Mouse (Mus musculus) naive thymus-derived CD4-positive, alpha-beta T cell, adult 2 months (primary cell): ENCODE measurements at regions not wholly inside any gene's neighbourhood (a gene's known extent, or its start where the extent isn't known, plus 50 kb on each side); places are given as distances from the start of the nearest gene placed in this dataset.

Experiments
- DNase-seq: peaks from one replicate; pipeline ENCODE4 v3.0.0-alpha.2; 2011; ENCODE audit warnings: low read depth

DNA sequence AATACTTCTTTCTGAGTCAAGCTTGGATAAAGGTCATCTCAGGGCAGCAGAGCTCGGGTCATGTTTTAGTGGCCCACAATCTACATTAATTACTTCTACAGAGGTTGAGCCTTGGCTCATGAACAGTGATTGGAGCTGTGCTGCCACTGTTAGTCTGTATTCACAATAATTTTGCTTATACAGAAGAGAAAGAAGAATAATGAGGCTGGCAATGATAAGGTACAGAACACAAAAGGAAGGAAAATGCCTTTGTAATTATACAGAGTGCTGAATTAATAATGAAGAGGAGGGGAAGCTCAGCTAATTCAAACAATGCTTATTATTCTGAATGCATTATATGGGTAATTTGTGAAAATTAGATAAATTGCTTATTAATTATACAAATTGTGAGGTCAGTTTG, 573.9 kb upstream of the Cblb start:
- no peak for DNase-seq

DNA sequence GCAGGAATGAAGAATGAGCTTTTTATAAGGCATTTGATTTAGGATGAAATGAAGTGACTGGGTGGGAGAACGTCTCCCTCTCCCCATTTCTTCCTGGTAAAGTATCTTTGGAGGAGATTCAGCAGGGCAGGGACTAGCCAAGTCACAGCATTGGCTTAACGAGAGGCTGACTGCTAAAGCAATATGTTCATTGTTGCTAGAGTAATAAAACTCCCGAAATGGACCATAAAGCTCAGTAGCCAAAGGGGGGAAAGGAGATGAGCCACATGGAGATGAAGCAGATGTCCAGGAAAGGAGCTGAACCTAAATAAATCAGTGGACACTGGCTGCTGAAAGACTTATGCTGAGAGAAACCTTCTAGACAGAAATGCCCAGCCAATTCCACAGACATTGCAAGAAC, 555.3 kb upstream of the Cblb start:
- no peak for DNase-seq

DNA sequence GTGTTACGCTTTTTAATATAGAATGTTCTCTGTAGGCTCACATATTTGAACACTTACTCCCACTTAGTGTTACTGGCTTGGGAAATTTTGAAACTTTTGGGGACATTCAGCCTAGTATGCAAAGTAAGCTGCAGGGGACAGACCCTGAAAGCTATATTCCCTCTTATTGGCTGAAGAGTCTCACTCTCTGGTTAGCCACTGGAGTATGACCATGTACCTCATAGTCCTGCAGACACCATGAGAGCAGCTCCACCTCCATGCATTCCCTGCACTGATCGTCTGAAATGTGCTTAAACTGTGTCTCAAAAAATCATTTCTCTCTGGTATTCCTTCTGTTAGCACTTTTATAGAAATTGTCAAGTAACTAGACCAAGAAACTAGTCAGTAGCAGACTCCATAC, 534.9 kb upstream of the Cblb start:
- no peak for DNase-seq

DNA sequence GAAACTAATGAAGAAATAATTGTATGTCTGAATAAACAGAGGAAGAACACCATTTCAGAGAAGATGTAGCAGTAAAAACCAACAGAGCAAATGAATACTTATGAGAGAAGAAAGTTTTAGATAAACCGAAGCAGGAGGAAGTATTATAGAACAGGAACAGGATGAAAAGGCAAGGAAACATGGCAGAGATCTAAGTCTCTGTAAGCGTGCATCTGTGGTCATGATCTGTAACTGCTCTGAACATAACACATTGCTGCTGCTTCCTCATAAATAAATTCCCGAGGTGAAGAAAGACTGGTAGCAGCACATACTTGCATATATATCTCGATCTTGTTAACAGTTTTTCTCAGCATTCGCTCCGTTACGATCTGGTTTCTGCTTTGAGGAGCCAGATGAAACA, 533.2 kb upstream of the Cblb start:
- DNase-seq: peak; percentile 9

DNA sequence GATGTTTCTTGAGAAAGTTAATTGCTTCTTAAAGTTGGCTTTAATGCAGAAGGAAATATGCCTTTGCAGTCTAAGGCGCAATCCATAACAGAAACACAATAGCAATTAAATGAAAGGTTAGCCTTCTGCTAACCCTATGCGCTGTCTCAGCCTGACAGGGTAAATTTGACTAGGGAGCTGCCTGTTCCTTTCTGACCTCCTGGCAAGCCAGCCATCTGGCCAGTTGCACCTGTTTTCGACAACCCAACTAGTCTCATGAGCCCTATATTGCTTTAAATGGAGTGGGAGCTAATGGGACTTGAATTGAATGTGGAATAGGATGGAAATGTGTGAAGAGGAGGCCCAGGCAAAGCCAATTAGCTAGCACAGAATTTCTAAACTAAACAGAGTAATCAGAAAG, 513.9 kb upstream of the Cblb start:
- no peak for DNase-seq

DNA sequence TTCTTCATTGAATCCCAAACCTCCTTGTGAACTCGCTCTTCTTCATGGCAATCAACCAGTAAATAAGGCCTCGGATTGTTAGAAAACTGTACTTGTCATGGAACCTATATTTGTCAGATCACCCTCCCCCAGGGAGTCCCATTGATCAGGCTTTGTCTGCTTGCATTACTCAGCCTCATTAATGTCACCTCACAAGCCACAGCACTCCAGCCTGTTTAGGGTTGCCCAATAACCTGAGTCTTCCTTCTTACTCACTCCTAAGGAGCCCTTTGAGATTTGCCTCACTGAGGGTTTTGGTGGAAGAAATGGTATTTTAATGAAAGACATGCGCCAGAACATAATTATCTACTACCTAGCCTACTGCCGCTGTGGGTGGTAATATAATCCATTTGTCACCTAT, 510.3 kb upstream of the Cblb start:
- no peak for DNase-seq

DNA sequence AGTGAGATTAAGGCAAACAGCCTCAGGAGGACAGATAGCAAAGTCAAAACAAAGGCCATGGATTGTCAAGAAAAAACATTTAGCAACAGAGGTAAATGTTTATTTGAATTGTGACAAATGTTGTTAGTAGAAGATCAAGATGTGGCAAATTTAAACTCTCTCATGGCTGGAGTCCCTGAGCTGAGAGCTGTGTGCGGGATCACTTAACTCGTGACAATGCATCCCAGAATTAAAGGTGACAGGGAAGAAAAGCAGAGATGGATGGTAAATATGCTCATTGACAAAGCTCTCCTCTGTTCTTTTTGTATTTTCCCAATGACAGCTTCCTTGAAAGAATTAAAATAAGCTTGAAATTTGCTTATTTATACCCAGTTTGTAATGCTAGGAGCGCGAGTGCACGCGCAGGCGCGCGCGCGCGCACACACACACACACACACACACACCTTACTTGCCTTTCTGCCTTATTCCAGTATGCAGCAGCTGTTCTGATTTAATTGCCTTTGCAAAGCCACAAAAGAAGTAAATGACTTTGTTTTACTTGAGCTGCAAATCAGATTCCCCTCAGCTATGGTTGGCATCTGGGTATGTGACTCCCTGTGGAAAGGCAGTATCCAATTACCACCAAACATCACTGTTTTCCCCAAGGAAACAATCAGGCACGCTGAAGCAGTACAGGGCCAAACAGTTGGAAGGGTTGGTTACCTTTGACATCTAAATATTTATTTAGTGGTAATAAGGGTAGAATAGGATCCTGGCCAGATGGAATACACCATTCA, 509.5 kb upstream of the Cblb start:
- no peak for DNase-seq

DNA sequence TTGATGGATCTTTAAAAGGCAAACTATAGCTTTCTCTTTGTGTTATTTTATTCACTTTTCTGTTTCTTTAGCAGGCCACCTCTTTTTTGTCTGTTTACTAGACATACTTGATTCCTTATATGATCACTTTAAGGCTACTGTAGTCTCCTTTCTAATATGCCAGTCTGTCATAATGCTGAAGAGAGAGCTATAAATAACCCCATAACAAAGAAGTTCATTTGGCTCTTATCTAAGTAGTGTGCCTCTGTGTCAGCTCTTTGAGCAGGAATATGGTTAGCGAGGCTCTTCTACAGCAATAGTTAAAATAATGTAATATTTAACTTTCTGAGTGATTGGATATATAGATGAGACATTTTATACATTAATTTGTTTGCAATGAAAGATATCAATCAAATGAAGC, 507.0 kb upstream of the Cblb start:
- DNase-seq: no peak

DNA sequence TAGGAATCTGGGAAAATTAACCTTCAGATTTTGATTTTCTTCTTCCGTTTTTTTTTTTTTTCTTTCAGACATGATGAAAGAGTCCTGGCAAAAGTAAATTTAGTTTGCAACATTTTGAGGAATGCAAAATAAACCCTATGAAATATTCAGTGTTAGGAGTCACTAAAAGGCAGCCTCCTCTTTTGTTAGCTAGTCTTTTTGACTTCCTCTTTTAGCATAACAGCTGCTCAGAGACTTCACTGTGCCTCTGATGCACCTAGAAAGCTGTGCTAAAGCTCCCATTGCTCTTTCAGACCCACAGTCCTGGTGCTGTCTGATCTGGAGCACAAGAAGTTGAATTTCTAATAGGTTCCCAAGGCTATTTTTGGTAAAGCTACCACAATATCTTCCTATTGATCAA, 498.5 kb upstream of the Cblb start:
- no peak for DNase-seq

DNA sequence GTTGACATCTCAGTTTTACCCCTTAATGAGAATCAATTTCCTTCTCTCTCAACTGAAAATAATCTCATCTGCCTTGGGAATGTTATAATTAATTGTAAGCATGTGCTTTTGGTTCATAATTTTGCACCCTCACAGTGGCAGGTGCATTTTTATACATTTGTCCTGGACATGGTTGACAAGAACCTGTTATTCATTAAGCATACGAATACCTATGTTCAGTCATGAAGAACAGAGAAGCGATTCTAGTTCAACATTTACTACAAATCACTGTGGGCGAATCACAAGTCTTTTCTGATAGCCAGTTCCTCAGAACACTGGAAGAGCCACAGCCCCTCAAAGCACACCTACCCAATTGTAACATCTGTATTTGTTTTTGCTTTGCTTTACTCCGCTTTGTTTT, 487.3 kb upstream of the Cblb start:
- no peak for DNase-seq

DNA sequence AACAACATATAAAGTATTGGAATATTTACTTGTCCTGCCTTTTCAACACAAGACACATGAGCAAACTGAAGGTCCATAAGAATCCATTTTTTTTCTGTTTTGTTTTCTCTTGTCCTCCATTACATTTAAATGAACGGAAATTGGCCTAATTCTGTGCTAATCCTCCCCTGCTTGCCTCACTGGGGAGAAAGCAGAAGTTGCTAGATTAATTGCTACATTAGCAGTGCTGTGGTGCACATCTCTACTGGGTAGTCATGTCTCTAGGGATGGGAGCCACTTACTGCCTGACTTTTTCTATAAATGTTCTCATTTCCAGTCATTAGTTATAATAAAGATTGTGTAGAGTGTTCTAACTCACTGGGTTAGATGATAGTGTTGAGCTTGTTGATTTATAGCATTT, 484.0 kb upstream of the Cblb start:
- no peak for DNase-seq

DNA sequence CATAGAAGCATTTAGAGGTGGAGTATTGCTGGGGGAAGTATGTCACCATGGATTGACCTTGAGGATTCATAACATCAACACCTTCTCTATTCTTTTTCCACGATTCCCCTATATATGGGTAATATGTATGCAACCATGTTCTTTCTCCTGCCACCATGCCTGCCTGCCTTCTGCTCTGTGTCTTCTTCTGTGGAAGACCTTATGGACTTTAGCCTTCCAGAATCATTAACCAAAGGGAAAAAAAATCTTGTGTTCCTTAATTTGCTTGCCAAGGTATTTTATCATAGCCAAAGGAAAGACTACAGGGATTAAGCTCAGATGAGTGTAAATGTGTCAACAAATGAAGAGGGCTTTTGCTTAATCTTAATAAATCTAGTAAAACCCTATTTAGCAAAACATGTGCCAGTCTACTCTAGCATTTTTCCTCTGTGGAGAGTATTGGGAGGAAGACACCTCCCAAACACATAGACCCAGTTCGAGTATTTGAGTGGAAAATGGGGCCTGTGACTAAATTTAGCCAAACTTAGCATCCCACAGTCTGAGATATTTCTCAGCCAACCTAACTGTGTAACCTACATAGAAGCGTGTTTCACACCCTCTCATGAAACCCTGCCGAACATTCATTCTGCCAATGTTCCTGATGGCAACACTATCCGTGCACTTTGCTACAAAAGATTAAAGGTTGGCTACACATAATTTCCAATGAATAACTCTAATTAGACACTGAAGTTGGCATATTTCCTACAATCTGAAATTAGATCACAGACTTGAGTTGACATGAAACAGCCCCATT, 468.0 kb upstream of the Cblb start:
- no peak for DNase-seq

DNA sequence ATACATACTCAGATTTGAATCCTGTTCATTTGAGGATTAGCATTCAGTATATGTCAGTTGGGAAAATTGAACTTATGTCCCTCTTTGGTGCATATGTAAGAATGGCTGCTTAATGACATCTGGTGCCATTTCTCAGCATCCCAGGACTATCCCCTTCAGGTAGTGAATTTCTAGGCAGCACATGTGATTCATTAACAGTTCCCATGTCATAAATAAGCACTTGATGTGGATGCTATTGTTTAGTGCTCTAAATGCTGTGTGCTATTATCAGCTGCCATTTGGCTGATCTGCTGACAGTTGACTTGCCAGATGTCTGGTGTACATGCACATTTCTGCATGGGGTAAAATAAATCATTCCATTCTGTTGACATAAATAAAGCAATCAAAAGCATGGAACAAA, 467.0 kb upstream of the Cblb start:
- no peak for DNase-seq

DNA sequence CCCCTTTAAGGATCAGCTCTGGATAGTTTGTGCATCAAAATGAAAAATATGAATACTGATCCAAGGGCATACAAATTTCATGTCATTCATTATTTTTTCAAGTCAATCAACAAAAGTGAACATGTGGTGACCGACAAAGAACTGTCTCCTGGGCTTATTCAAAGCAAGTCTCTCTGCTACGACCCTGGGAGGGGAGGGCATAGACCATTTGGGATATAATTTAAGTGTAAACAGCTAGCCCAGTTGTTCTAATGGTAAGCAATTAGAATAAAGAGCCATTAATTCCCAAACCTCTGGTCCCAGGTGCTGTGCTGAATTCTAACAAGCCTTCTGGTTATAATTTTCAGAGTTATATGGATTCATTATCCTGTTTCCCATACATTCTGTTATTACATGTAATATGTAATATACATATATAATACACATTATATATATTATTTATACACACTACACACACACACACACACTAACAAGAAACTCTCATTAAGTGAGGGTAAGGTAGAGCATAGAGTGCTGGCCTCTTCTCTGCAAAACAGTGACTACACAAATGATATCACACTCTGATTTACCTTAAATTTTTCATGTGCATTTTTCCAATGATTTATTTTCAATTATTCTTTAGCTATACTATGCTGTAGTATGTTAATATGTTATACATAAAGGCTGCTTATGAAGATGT, 453.0 kb upstream of the Cblb start:
- DNase-seq: no peak

DNA sequence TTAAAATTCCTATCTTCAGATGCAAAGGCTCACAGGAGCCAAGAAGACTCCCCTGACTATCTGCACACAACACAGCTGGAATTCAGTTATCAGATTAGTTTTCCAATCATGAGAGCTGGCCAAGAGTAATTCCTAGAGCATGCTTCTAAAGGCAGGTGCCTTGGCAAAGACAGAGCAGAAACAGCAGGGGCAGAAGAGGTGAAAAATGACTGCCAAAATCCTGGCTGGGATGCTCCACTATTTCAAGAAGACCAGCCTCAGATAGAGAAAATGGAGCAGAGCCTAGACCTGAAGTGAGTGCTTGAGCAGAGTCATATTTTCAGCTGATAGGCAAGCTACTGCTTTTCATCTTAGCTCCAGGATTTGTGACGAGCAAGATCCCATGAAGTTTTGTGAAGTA, 450.5 kb upstream of the Cblb start:
- no peak for DNase-seq

DNA sequence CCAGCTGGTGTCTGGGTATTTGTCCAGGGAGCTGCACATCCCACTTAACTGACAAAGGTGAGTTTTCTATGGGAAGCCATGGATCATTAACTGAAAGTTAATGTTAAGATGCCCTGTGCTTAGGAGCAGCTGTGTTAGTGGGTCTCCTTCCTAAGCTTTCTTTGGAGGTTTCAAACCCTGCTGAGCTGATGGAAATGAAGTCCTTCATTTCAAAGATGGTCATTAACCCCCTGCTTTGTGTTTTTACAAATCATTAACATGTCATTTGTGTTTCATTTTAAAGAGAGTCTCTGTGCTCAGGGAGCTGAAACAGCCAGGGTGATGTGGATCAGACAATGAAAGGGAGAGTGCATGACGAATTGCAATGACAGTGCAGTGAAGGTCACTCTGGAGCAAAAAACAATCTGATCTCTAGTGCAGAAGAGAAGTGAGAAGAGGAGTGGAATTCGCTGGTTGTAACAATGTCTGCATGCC, 441.1 kb upstream of the Cblb start:
- no peak for DNase-seq

DNA sequence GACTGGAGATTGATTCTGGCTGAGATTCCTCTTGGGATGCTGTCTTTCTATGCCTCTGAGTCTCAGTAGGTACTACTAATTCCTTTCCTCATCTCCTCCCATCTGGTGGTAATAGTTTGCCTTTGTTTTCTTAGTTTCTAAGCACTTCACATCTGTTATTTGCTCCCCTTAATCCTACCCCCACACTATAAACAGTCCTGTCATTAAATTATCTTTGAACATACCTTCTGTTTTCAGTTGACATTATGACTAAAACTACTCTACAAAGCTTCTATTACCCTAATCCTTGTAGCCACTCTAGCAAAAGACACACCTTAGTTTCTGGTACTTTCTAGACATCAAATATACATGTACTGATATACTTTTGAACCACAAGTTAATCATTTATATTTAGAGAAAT, 413.4 kb upstream of the Cblb start:
- no peak for DNase-seq

DNA sequence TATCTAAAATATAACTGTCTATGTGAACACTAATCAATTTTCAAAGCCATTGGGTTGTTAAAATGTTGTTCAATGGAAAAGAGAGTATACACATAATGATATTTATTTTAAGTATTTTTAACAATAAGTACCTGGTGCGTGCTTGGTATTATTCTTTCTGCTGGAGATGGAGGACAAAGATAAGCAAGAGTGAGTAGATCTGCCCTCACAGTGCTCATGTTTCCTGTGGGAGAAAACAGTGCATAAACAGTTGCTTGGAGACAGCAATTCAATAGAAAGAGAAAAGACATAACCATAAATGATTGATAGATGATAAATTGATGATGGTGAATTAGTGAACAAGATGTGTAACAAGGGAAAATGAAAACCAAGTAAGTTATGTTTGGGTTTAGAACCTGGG, 384.4 kb upstream of the Cblb start:
- no peak for DNase-seq

DNA sequence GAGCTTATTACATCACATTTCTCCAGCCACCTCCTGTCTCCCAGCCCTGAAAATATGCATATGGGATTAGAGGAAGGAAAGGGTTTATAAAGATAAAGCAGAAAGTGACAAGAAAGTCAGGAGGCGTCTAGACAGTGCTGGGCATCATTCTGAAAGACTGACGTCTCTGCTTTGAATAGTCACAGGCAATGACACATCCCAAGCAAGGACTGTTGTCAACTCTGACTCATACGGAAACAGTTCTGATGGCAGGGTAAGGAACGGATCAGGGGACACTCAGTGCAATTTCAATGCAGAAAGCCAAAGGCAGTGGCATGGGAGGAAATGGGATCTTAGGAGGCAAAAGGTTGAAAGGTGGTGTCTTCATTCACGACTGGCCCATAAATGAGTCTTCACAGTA, 380.9 kb upstream of the Cblb start:
- DNase-seq: no peak

DNA sequence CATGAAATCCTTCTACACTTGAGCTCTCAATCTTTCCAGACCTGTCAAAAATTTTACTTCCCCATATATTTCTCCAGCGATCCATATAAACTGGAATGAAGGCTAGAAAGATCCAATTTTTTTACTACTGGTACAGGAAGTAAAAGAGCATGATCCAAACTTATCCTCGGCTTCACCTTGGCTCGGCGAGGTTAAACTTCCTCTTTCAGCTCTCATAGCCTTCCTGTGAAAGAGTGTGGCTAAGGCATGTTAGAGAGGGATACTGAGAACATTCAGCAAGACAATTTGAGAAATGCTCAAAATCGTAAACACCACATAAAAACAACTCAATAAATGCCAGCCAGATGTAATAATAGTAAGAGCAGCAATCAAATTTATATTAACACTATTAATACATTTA, 380.3 kb upstream of the Cblb start:
- no peak for DNase-seq

DNA sequence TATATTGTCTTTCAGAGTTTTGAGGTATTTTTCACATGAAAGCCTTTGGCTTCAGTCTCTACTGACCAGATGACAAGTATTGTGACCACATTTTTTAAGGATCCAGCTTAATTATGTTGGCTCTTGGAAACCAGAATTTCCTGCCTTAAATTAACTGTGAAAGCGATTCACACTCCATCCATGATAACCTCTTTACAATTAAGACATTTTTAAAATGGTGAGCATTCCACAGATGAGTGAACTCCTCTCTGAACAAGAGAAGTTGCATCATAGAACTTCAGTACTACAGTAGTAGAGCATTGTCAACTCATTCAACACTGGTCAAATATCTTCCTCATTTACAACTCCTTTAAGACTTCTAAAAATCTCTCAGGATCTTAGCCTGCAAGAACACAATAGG, 369.3 kb upstream of the Cblb start:
- DNase-seq: no peak

DNA sequence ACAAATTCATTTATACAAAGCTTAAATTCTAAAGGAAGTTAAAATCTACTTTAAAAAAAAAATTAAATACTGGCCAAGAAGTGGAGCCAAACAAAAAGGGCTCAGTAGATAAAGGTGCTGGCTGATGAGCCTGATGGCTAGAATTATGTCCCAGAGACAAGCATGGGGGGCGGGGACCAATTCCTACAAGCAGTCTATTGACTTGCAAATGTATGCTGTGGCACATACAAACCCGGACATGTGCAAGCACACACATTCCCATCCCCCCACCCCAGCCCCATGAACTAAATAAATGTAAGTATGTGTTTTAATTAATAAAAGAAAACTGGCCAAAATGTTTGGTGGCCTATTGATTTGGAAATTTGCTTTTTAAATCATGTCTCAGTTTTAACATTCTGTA, 366.7 kb upstream of the Cblb start:
- DNase-seq: no peak

DNA sequence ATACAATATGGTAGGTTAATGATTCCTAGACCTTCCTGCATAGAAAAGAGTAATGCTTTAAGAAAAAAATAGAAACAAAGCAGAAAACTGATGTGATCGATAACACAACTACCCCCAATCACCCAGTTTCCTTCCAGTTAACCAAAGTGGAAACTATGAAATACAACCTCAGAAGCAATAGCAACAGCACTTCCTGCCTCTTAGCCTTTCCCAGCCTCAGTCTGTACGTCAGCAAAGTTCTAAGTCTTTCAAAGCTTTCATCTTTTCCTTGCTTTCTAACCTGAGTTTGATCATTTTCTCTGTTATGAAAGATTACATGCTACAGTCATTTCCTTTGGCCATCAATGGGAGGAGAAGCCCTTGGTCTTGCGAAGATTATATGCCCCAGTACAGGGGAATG, 355.9 kb upstream of the Cblb start:
- peak; percentile 89 for DNase-seq
